Mouse (Mus musculus): ENCODE measurements around the gene Vmn1r84.

The Vmn1r84 gene

GRCm38 (mm10) chr7:12369173-12369572, at the start of gene Vmn1r84:
Vmn1r84 (minus strand) TSS chr7:12369273.
- 65% methylated on average over 1 of the region's 1 CpGs for WGBS

- 77% methylated on average over 2 of the region's 2 CpGs for WGBS
Observed at GRCm38 (mm10) chr7:12329381-12329780, 39.7 kb downstream of the Vmn1r84 start, which contains the start of gene Vmn1r83. Vmn1r83 (minus strand) TSS chr7:12329481.
